Mouse (Mus musculus): ENCODE results near the gene Habp2.

Habp2 gene

GRCm38 (mm10) chr19:56366168-56366567, 79.2 kb downstream of the Habp2 start:
- no peak for DNase-seq

- DNase-seq, result no peak
Observed at GRCm38 (mm10) chr19:56366625-56367024, 79.7 kb downstream of the Habp2 start.

GRCm38 (mm10) chr19:56367778-56368177, 80.8 kb downstream of the Habp2 start:
- no peak for DNase-seq

GRCm38 (mm10) chr19:56368912-56369311, 82.0 kb downstream of the Habp2 start:
- peak; percentile 47 for DNase-seq
